ENCODE assay signal across 8 mouse cellular contexts in genomic region chr5:77459896-77460717, GRCm38 (mm10). TPM values are rescaled to one million over a fixed set of nuclear protein-coding genes. Genes with fewer than 3 reads are reported as not detected.
DNase-seq lines count a peak whose midpoint lies in the region; ATAC-seq lines count a peak whose summit lies in the region.

No protein-coding gene starts in this region.

- peak overlapping the region; percentile 55 for H3K27ac ChIP-seq in intestine, embryonic 16.5 days (ENCODE audit: low read length)

- DNase-seq in adrenal gland, postnatal 10 days = peak; percentile 97
- peak; percentile 96 for DNase-seq in embryo, embryonic 9.5 days (ENCODE audit: extremely low spot score)
- DNase-seq in gastrocnemius, postnatal 4 days (ENCODE audit: low spot score in 2 of 2) = peak; percentile 87 to 91
- DNase-seq in left cerebral cortex, postnatal 25 days (ENCODE audit: low spot score in 2 of 2) = peak; percentile 92 to 96
- peak; percentile 93 for DNase-seq in mesoderm, embryonic 11.5 days (ENCODE audit: low read depth, low spot score)
- DNase-seq in right cerebral cortex, postnatal 25 days = peak; percentile 90
- DNase-seq in urinary bladder, postnatal 36 days (ENCODE audit: low spot score in 2 of 2) = peak; percentile 91

- H3K4me1 ChIP-seq in intestine, embryonic 16.5 days (ENCODE audit: control insufficient read depth, insufficient read depth, low read length) = no peaks in the 10 kb centered on the region

- H3K4me2 ChIP-seq in intestine, embryonic 16.5 days (ENCODE audit: low read depth, low read length) = peak overlapping the region; percentile 68

- peak overlapping the region; percentile 73 for H3K9ac ChIP-seq in intestine, embryonic 16.5 days (ENCODE audit: low read depth, low read length)

- H3K36me3 ChIP-seq in intestine, embryonic 16.5 days (ENCODE audit: control insufficient read depth, insufficient read depth, low read length) = no peaks in the 10 kb centered on the region

- ATAC-seq in intestine, embryonic 16.5 days = peak; percentile 95

- no peaks in the 10 kb centered on the region for H3K9me3 ChIP-seq in intestine, embryonic 16.5 days (ENCODE audit: control insufficient read depth, low read length)

- H3K27me3 ChIP-seq in intestine, embryonic 16.5 days (replicated peaks; ENCODE audit: control insufficient read depth, insufficient read depth, low read length) = no peaks in the 10 kb centered on the region

- WGBS in intestine, embryonic 16.5 days = under 1% methylated on average over 29 of the region's 29 CpGs

- peak overlapping the region; percentile 60 for H3K4me3 ChIP-seq in intestine, embryonic 16.5 days (ENCODE audit: low read length)

- intact Hi-C loops in left cerebral cortex, postnatal 25 days (cut with DNase I) = loop anchor here (2.0 kb wide), 2 partner anchors 105 to 347 kb away; no protein-coding TSS in a partner anchor

RNA-seq across cellular contexts. Expression of gene Igfbp7, which starts 52.3 kb away (rescaled TPM):
- 100 to 1,000 TPM; 664 to 746 TPM for total RNA-seq in adrenal gland, postnatal 10 days (2021)
- total RNA-seq in gastrocnemius, postnatal 4 days (2021) = 100 to 1,000 TPM; 295 to 321 TPM
- 85.2 and 109 TPM in 2 replicates for polyA plus RNA-seq in intestine, embryonic 16.5 days (2015; fragmentation: Nextera tagmentation; extraction: Ambion mirVana)
- 10 to 100 TPM; 46.4 to 49.4 TPM for total RNA-seq in left cerebral cortex, postnatal 25 days (2021)

Comparison
In these comparisons a context has a peak if more than half of its experiments do, and no peak if none do; other contexts are left out.
1. Peak in every context shown above with its lines: DNase-seq, ATAC-seq, H3K4me3 ChIP-seq and H3K27ac ChIP-seq.
2. RNA of gene Igfbp7, which starts 52.3 kb away (total RNA-seq): 664 to 746 TPM in adrenal gland, postnatal 10 days and 295 to 321 TPM in gastrocnemius, postnatal 4 days; 46.4 to 49.4 TPM in left cerebral cortex, postnatal 25 days; every median in the first group is over 4 times any median in the second.